Mouse (Mus musculus) left cerebral cortex, postnatal 10 days (tissue): Measurements from ENCODE around the gene Wasf3. TPM values are rescaled to one million over a fixed set of nuclear protein-coding genes. Genes with fewer than 3 reads are reported as not detected.
"Not testable (repeated sequence)": the region's sequence is repeated elsewhere in the genome, so short reads cannot be mapped to it uniquely, and the experiment has no call there.

Experiments
- DNase-seq, 2 experiments: peaks; one replicate each; pipeline ENCODE4 v3.0.0; 2021 to 2022; ENCODE audit warnings: low spot score in 2 of 2, mixed read lengths in 1 of 2; ENCODE audit errors: extremely low spot score in 1 of 2
- intact Hi-C: fragments of 180-260 bp; cut with DNase I; formaldehyde crosslinking; loops from one replicate; pipeline ENCODE4 v1.15.1; 2025
- total RNA-seq, 2 experiments: library from RNA; stranded (reverse); gene quantifications; 2 replicates each; pipeline ENCODE4 v1.2.3; 2021

Wasf3 gene
- total RNA-seq, 2 experiments from 2014 or later = 72.6 to 78.6 TPM

GRCm38 (mm10) chr5:146491063-146491462 is 106.3 kb downstream of the Wasf3 start, which contains the start of gene Gm6370:
TSS of gene Gm6370 (plus strand) at chr5:146491363.
- DNase-seq, intact Hi-C loops: not testable (repeated sequence)

GRCm38 (mm10) chr5:146502099-146502498 is 117.3 kb downstream of the Wasf3 start, which contains the start of gene 4930449I24Rik:
TSS of gene 4930449I24Rik (plus strand) at chr5:146502399.
- DNase-seq, intact Hi-C loops: not testable (repeated sequence)

- DNase-seq, intact Hi-C loops: not testable (repeated sequence)
These were observed 129.0 kb downstream of the Wasf3 start, which contains the start of gene Gm3402 for GRCm38 (mm10) chr5:146513823-146514222. TSS of gene Gm3402 (plus strand) at chr5:146514123.

Other genes with a start within 250 kb of the Wasf3 start
- gene Gm5565, start 224.4 kb upstream of the Wasf3 start, total RNA-seq = not detected
- gene Gm6309, start 214.3 kb upstream of the Wasf3 start, total RNA-seq = not detected
- gene 1700001J03Rik, start 199.7 kb upstream of the Wasf3 start, total RNA-seq = under 1 TPM in 1 of 2 experiments, not detected in 1; 0.47 TPM
- 10 to 100 TPM; 39.3 to 39.9 TPM for gene Rnf6, start 163.4 kb upstream of the Wasf3 start, total RNA-seq
- 10 to 100 TPM; 45.8 to 49.5 TPM for gene Cdk8, start 153.8 kb upstream of the Wasf3 start, total RNA-seq
- not detected for gene Gm6408, start 97.0 kb downstream of the Wasf3 start, total RNA-seq
- not detected for gene Gm6370, start 106.4 kb downstream of the Wasf3 start, total RNA-seq
- gene 4930449I24Rik, start 117.4 kb downstream of the Wasf3 start, total RNA-seq = not detected
- not detected for gene Gm3402, start 129.1 kb downstream of the Wasf3 start, total RNA-seq
- not detected for gene Gm3404, start 140.8 kb downstream of the Wasf3 start, total RNA-seq
- not detected for gene Gm3409, start 152.7 kb downstream of the Wasf3 start, total RNA-seq
- not detected for gene Gm3415, start 171.2 kb downstream of the Wasf3 start, total RNA-seq
- gene Gpr12, start 200.3 kb downstream of the Wasf3 start, total RNA-seq = 10 to 100 TPM; 48.5 to 58.0 TPM